Mouse (Mus musculus) layer of hippocampus, adult 8-10 months (tissue): Measurements from ENCODE around the gene Sytl2. TPM values are rescaled to one million over a fixed set of nuclear protein-coding genes. Genes with fewer than 3 reads are reported as not detected.

Experiments used
- DNase-seq, 2 experiments: peaks; one replicate each; pipeline ENCODE4 v3.0.0; 2022; ENCODE audit warnings: low spot score in 2 of 2
- total RNA-seq, 4 experiments: library from RNA; stranded (reverse); gene quantifications; 2 replicates each; pipeline ENCODE4 v1.2.4; 2022

The Sytl2 gene
- total RNA-seq, 4 experiments from 2014 or later = 41.4 to 48.2 (median 44.3) TPM

DNA sequence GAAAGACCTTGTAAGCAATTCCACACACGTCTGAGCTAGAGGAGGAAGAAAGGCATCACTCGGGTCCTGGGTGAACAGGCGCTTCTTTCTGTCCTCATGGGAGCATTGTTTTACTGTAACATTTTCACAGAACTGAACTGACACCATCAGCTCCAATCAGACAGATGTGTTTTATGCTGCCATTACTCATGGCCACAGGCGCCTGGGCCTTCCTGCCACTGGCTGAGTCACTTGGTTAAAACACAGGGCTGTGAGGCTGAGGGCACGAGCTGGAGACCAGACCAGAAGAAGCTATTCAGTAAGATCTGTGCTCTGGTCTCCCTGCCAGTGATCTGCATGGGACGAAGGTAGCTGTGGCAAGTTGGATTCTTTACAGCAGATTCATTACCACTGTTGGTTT is 6.0 kb downstream of the Sytl2 start:
- peak in 1 of 2 experiments; percentile 15 for DNase-seq

DNA sequence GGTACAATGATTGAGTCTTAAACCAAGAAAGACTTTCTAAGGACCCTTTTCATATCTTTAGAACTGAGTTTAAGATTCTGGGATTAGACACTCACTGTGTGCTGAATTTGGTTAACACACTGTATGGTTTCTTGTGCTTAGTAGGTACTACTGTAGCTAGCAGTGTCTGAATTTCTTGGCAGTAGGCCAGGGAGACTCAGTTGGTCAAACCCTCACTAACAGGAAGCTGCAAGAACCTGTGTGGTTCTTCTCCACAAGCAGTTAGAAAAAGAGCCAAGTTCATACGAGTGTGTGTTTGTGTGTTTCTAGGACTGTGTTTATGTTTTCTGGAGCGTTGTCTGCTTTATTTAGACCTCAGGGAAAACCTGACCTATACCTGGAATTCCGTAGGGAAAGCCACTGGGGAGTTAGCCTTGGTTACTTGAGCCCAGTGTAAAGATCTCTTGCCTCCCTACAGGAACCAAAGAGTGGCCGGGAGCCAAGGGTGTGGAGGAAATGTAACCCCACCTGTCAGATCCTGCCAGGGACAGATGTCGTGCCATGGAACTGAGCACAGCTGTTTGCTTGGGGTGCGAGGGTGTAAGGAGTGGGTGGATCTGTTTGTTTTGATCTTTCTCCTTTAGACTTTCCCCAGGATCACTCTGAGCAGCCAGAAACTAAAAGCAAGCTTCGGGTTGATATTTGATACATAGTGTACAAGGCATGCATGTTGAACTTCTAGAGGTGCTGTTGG is 10.3 kb downstream of the Sytl2 start:
- no peak for DNase-seq

DNA sequence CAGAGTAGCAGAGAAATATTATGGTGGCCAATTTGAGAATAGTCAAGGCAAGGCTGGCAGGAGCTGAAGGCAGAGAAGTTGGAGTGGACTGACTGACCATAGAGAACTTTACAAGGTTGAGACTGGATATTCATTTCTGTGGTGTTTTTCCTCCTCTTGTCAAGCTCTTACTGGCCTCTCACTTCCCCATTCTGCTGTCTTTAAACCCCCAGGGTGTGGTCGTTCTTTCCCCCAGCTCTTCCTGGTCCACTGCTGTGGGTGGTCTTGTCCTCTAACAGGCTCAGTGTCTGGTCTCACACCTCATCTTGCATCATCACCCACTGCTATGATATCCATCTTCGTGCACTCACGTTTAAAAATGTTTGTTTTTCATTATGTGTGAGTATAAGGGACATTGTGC is 11.4 kb downstream of the Sytl2 start:
- DNase-seq = no peak

DNA sequence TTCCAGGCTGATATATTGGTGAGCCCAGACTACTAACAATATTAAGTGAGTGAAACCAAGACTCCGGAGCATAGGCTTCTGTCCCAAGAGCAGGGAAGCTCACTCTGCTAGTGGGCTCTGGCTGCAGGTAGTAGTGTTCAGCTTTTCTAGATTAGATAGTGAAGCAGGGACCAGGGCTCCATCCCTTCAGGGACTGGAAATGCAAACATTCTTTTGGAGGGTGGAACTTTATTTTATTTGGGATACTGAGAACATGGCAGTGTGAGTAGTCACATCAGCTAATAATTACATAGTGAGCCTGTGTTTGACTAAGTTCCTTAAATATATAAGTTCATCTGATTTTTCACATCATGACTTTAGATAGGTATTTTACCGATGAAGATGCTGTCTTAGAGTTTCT is 14.8 kb downstream of the Sytl2 start:
- DNase-seq = no peak

DNA sequence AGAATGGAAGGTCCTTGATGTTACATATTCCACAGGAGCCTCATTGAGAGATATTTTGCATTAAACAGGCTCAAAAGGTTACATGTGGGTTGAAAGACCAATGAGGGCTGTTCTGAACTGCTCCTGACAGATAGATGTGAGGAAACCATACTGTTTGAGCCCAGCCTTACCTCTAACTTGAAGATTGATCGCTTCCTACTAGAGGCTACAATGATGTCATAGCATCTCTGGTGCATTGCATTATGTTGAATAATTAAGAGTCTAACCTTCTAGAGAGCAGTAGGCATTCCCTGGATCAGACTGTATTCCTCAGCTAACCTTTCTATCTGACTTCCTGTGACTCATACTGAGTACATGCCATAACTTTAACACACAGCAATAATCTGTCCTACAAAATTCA is 17.4 kb downstream of the Sytl2 start:
- DNase-seq = no peak

DNA sequence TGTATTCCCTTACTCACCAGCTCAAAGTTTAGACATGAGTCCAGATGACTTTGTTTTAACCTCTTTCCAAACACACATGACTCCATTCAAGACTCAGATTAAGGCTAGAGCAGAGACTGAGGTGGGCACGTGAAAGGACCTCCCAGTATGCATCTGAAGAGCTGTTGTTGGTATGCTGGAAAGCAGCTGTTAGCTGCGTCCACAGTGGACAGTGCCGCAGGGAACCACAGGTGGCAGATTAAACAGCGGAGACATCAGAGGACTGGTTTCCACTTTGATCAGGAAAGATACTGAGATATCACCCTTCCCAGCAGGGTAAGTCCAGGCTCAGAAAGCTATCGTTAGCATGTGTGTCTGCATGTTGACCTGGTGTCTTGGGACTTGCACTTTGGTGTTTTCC is 18.1 kb downstream of the Sytl2 start:
- no peak for DNase-seq

DNA sequence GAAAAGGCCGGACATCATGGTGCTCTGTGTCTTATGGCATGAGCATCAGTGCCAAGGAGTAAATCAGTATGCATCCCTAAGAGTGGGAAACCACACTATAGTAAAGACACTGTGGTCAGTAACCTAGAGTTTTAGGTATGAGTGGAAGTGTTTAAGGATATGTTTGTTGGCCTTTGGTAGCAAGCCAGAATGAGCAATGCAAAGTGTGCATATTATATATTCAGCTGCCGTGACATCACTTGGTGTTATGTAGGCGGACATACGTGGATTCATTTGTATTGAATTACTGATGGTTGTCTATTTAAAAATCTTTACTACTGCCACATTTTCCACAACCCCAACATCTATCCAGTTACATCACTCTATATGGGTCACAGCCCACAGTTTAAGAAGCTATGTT is 23.1 kb downstream of the Sytl2 start:
- DNase-seq = no peak

DNA sequence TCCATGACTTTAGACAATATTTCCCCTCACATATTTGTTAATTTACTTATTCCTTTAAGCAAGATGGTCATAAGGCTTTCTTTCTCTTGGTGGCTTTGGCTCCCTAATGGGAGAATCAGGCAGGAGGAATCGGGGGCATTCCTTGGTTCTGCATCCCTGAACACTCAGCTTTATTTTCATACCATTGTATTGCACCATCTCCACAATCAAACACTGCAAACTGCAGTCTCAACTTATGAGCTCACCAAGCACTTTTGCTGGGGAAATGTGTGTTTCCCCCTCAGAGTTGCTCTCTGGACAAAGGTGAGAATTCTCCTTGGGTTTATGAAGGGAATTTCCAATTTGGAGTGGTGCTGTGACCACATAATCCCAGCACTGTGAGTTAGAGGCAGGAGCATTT is 28.1 kb downstream of the Sytl2 start:
- DNase-seq = no peak

DNA sequence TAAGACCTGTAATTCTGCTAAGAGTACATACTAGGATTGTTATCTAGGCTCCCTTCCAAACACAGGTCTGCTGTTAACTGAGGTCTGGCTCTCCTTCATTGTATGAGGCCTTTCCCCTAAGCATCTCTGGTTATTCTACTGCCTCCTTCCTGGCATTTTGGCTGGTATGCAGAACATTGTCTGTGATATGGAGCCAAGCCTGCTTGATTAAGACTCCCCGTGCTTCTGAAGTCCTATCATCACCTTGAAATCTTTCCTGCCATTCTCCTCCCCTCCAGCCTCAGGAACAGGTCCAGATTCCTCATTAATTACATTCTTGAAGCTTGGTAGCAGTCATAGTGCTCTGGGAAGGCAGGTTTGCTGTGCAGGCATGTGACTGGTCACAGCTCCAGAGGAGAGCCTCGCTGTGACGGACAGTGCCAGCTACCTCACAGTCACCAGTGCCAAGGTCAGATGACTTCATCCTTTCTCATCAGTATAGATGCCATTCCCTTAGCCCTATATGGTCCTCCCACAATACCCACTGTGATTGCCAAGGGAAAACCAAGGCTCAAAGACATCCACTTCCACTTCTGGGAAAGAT is 30.5 kb downstream of the Sytl2 start:
- no peak for DNase-seq

DNA sequence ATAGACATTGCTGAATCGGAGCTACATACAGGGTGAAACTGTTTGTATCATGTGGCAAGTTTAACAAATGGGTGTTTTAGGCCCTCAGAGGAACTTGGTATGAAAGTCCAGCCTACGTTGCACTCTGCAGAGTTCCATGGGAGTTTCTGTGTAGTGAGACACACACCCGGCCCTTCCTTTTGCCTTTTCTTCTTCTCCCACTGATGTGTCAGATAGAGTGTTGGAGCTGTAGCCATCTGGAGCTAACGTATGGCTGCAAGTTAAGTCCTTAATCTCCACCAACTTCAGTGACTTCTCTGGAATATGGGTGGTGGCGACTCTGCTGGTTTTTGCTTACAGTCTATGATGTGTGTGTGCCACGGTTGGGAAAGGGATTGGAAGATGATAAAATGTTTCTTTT is 32.3 kb downstream of the Sytl2 start:
- no peak for DNase-seq

DNA sequence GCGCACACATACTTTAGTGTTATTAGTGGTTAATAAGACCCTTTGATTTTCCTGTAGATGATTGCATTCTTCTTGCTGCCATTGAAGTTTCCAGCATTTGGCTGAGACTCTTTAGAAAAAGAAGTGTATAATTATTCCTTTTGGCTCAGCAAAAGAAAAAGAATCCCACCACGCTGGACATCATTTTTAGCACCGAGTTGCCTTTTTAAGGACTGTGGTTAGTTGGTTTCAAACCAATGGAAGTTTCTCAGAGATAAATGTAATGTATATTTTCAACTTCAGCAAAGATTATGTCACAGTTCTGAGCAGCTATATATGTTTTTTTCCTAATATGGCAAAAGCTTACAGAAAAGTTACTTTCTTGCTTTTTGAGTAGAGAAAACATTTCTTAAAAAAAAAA is 32.8 kb downstream of the Sytl2 start:
- no peak for DNase-seq

DNA sequence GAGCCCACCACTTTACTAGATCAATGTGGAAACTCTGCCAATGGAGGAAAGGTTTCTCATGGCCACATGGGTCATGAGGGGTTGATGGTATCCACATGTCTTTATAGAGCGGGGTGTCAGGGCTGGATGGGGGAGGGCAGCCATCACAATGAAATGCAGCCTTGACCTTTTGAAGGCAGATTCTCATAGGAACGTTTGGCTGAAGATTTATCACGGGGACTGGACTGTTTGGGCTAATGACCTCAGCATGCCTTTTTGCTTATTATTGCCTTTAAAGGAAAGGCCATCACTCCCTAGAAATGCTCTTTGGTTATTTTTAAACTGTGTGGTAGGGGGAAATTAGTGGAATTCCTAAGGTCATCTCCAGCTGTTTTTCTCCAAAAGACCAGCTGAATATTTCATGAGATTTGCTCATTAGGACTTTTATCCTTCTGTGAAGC is 33.7 kb downstream of the Sytl2 start:
- DNase-seq = no peak

DNA sequence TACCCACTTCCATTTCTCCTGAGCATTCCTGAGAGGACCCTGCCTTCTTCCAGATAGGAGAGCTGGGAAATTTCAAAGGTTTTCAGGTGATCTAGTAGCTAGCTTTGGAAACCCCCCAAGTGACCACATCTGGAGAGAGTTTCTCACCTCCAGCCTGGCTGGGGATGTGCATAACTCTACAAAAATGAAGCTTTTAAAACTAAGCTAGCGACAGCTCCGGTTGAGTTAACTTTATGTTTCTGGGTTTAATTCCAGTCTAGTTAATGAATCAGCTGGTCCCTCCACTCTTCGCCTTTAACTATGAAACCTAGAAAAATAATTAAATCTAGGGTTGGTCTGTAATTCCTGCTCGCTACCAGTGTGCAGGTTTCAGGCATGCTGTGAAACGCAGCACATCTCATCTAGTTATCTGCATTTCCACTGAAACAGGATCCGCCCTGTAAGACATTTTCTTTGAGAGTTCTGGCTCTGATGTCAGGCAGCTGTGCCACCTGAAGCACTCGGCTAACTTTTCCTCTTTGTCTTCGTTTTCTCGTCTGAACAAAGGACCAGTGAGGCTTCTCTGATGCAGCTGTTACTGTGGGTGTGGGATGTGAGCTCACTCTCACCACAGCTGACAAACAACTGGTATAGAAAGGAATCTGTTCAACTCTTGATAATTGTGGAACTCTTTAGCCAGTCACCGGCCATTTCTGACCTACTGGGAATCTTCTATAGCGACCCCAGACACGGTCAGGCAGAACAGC is 39.3 kb downstream of the Sytl2 start:
- DNase-seq = peak in 1 of 2 experiments; percentile 11

DNA sequence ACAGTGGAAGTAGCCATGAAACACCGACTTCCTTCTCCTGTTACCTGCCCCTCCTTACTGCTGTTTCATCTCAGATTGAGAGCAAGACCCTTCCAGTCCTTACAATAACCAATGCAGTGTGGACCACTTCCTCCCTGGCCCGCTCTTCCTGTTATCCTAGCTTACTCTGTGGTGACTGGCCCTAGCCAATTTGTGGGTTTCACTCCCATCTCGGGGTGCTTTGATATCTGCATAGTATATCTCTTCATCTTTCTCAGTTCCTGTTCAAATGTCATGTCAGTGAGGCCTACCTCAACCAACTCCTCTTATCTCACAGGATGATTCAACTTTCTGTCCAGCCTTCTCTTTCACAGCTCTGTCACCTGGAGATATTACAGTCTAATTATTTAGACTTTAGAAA is 42.9 kb downstream of the Sytl2 start:
- no peak for DNase-seq

DNA sequence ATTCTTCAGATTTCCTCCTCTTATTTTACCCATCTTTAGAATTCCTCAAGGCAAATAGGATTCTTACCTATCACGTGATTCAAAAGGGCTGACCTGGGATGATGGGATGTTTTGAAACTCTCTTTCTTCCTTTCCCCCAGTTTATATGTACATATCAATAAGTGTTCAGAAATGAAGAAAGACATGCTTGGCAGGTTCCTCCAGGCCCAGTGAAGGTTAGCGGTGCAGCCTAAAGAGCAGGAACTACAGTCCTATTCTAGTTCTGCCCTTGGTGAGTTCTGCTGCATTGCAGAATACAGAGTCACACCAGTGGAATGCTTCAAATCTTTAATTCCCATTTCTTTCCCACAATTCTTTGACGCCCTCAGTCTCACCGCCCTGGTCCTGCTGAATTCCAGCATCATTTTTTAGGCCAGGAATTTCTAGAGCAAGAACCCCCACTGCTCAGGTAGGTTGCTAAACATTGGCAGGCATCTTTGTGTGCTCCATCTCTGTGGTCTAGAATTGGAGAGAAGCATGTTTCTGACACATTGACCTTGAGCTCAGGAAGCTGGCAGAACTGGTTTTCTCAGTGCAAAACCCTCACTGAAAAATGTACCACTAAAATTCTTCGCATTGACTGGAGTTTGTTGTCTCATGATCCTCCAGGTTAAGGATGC is 45.9 kb downstream of the Sytl2 start:
- no peak for DNase-seq

DNA sequence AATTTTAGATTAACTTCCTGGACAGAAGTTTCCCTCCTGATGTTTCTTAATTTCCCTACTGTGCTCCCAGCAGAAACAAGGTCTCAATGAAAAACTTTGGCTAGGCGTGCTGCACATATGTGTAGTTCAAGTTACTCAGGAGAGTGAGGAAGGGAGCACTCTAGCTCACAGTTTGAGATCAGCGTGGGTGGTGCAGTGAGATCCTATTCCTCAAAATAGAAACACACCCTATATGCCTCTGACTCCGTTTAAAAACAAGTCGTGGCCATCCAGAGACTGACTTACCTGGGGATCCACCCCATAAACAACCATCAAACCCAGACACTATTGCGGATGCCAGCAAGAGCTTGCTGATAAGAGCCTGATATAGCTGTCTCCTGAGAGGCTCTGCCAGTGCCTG is 47.0 kb downstream of the Sytl2 start:
- DNase-seq = no peak

DNA sequence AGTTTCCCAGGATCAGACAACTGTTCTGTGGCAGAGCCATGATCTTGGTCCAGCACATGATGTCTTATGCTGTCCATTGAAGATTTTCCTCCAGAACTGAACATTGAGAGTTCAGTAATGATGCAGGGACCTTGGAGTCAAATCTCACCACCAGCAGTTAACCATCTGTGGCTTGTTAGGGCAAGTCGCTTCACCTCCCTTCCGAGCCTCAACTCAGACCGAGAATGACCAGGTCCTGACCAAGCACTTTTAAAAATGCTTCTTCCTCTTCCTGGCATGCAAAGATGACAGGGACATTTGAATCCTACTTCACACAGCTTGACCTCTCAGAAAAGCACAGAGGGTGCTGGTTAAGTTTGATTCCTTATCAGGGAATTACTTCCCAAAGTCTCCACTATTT is 50.1 kb downstream of the Sytl2 start:
- no peak for DNase-seq

DNA sequence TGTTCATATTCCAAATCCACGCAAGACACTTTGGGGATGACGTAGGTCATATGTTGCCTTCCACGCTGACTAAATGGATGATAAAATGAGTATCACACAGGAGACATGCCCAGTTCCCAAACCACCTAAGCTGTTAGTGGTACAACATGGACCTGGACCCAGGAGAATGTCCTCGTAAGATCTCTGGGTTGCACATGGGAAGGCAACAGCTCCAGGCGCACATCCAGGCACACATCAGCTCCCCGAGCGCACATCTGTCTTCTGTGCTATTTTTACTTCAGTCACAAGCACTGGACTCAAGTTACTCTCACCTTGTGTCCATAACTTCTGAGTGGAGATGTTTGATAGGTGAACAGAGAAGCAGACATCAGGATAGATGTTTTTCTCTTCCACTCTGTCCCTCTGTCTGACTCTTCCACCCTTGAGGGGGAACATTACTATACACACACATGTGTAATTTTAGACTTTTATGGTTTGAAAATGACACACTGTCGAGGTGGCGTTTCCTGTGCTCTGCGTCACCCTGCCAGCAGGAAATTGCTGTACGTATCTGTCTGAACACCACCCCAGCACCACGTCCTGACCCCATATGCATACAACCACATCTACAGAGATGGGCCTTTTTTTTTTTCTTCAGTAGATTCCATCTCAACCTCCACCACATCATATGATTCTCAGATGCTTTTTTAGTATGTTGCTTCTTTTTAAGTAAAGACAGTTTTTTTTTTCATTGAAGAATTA is 51.6 kb downstream of the Sytl2 start:
- no peak for DNase-seq

DNA sequence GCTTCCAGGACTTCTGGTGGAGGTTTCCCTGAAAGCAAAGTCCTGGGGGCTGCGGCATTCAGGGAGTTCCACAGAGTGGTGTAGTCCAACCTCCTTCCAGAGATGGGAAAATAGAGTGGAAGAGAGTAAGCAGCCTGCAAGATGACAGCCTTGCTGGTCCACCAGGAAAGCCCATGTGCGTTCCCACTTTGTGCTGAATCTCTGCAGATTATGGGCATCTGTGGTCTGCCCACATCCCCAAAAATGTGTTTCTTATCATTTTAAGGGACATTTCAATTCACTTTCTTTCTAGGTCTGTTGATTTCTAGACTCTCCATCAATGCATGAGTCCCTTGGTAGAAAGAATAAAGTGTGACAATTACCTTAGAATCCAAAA is 52.2 kb downstream of the Sytl2 start:
- DNase-seq = no peak

DNA sequence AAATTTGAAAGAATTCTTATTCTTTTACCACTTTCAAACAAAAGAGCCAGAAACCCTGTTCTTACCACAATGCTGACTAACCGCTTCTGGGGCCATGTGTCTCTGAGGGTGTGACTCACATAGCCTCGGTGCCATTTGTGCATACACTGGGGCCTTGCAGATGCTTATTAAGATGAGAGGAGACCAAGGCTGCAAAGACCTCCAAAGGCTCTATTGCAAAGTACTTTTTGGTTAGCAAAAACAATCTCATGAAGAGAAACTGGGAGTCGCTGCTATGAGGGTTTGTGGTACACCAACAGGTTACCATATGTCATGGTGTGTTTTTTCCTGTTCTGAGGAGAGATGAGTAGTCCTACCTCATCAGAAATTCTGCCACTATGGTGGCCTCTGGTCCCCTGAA is 53.4 kb downstream of the Sytl2 start:
- DNase-seq = no peak

DNA sequence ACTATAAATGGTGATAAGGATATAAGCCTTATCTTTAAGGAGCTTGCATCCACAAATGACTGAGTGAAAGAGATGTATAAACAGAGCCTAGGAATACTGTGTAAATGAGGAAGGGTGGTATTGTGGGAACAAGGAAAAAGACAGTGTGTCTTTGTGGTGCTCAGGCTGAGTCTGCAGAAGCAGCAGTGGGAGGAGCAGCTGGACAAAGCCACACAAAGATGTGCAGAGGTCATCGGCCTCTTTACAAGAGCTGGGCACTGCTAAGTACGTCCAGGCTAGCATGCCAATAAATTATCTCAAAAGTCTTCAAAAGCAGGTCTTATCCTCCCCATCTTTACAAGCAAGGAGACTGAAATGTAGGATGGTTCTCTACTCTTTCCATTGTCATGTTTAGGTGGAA is 53.9 kb downstream of the Sytl2 start:
- DNase-seq = no peak

DNA sequence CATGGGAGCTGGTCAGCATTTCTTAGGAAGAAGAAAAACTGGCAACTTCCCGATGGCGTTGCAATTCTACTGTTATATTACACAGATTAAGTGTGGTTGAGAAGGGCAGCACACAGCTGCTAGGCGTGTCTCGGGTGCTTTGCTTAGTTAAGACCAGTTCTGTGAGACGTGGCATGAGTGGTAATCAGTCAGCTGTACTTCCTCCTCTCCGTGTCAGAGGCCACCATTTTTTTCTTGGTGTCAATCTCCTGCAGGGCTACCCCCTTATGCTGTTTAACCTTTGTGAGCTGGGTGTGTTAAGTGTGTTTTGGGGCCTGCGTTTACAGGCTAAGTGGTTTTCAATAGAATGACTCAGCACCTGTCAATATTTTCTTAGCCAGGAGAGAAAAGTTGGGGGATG is 60.7 kb downstream of the Sytl2 start:
- no peak for DNase-seq
